Mouse (Mus musculus) midbrain, embryonic 16.5 days (tissue): Measurements from ENCODE around the gene Mical2. TPM values are rescaled to one million over a fixed set of nuclear protein-coding genes. Genes with fewer than 3 reads are reported as not detected.

ENCODE experiments used
- ATAC-seq: fragments of 200-750 bp; cut with Nextera tagmentation; 2 replicates; pipeline ENCODE4 v1.8.0; 2017; ENCODE audit warnings: moderate TSS enrichment
- H3K27ac ChIP-seq: fragments of 300-500 bp; sonication (generic); 2 replicates; pipeline ENCODE4 v1.5.1; 2014; ENCODE audit warnings: mild to moderate bottlenecking, low read length, mixed read lengths
- H3K27me3 ChIP-seq: fragments of 300-500 bp; sonication (generic); 2 replicates; pipeline ENCODE4 v1.6.1; 2014; ENCODE audit warnings: low read depth, low read length, mixed read lengths; ENCODE audit not compliant: control insufficient read depth, insufficient read depth
- H3K36me3 ChIP-seq: fragments of 300-500 bp; sonication (generic); 2 replicates; pipeline ENCODE4 v1.6.1; 2014; ENCODE audit warnings: mild to moderate bottlenecking, low read length, moderate library complexity, mixed read lengths; ENCODE audit not compliant: control insufficient read depth, insufficient read depth
- H3K4me1 ChIP-seq: fragments of 300-500 bp; sonication (generic); 2 replicates; pipeline ENCODE4 v1.6.1; 2014; ENCODE audit warnings: mild to moderate bottlenecking, low read length, mixed read lengths; ENCODE audit not compliant: control insufficient read depth, insufficient read depth
- H3K4me2 ChIP-seq: fragments of 300-500 bp; sonication (generic); 2 replicates; pipeline ENCODE4 v1.6.1; 2014; ENCODE audit warnings: mild to moderate bottlenecking, low read length, mixed read lengths
- H3K4me3 ChIP-seq: fragments of 300-500 bp; sonication (generic); 2 replicates; pipeline ENCODE4 v1.5.1; 2014; ENCODE audit warnings: low read depth, mild to moderate bottlenecking, low read length, moderate library complexity, mixed read lengths
- H3K9ac ChIP-seq: fragments of 300-500 bp; sonication (generic); 2 replicates; pipeline ENCODE4 v1.6.1; 2014; ENCODE audit warnings: low read depth, low read length, mixed read lengths
- H3K9me3 ChIP-seq: fragments of 300-500 bp; sonication (generic); replicated peaks from 2 replicates; pipeline ENCODE4 v1.6.1; 2014; ENCODE audit warnings: mild to moderate bottlenecking, low read length, mixed read lengths; ENCODE audit not compliant: control insufficient read depth, poor library complexity, severe bottlenecking
- WGBS: fragments of 180-500 bp; shearing (Covaris S2); extraction: QIAGEN DNeasy Blood & Tissue Kit; methylation state at CpG from one replicate; pipeline ENCODE4 v1.1.7; 2014; 5-methylcytosine and 5-hydroxymethylcytosine counted together
- polyA plus RNA-seq: library from polyadenylated mRNA; unstranded; fragments of >200 nt; fragmentation: Nextera tagmentation; extraction: Ambion mirVana; gene quantifications from 2 replicates; pipeline ENCODE4 v1.2.1, GENCODE M21; 2015

Gene Mical2
- polyA plus RNA-seq, 1 experiment from 2014 or later: 5.1 TPM

GRCm38 (mm10) chr7:112259286-112259685 is 33.6 kb downstream of the Mical2 start:
- WGBS: 92% methylated on average over 4 of the region's 4 CpGs
- Histone ChIP-seq H3K27me3 (no peaks in the 10 kb centered on the region), H3K27ac (no peak overlapping the region), H3K4me3 (no peak overlapping the region), H3K9ac (no peak overlapping the region), H3K4me1 (no peaks in the 10 kb centered on the region), H3K4me2 (no peak overlapping the region), H3K9me3 (no peaks in the 10 kb centered on the region), H3K36me3 (no peaks in the 10 kb centered on the region)
- no peak for ATAC-seq

GRCm38 (mm10) chr7:112261121-112261520 is 35.5 kb downstream of the Mical2 start:
- H3K9ac ChIP-seq: no peak overlapping the region
- no peak for ATAC-seq
- H3K4me2 ChIP-seq: no peak overlapping the region
- no peak overlapping the region for H3K27ac ChIP-seq
- H3K9me3 ChIP-seq: no peaks in the 10 kb centered on the region
- H3K27me3 ChIP-seq: no peaks in the 10 kb centered on the region
- 88% methylated on average over 5 of the region's 5 CpGs for WGBS
- no peaks in the 10 kb centered on the region for H3K36me3 ChIP-seq
- no peak overlapping the region for H3K4me3 ChIP-seq
- H3K4me1 ChIP-seq: no peaks in the 10 kb centered on the region

GRCm38 (mm10) chr7:112267266-112267665 is 41.6 kb downstream of the Mical2 start:
- Histone ChIP-seq H3K9ac (no peak overlapping the region), H3K27me3 (no peaks in the 10 kb centered on the region), H3K9me3 (no peaks in the 10 kb centered on the region), H3K4me3 (no peak overlapping the region), H3K4me1 (no peaks in the 10 kb centered on the region), H3K4me2 (no peak overlapping the region), H3K36me3 (no peaks in the 10 kb centered on the region), H3K27ac (no peak overlapping the region)
- WGBS: 84% methylated on average over 5 of the region's 5 CpGs
- no peak for ATAC-seq

- Histone ChIP-seq H3K4me1 (no peaks in the 10 kb centered on the region), H3K9me3 (no peaks in the 10 kb centered on the region), H3K4me2 (no peak overlapping the region), H3K4me3 (no peak overlapping the region), H3K36me3 (no peaks in the 10 kb centered on the region), H3K27me3 (no peaks in the 10 kb centered on the region), H3K9ac (no peak overlapping the region), H3K27ac (no peak overlapping the region)
- WGBS: 86% methylated on average over 15 of the region's 15 CpGs
- ATAC-seq: no peak
Observed at GRCm38 (mm10) chr7:112268761-112269425, 43.2 kb downstream of the Mical2 start.

- Histone ChIP-seq H3K4me3 (no peak overlapping the region), H3K9me3 (no peaks in the 10 kb centered on the region), H3K27ac (no peak overlapping the region), H3K36me3 (no peaks in the 10 kb centered on the region), H3K4me1 (no peaks in the 10 kb centered on the region), H3K9ac (no peak overlapping the region), H3K27me3 (no peaks in the 10 kb centered on the region), H3K4me2 (no peak overlapping the region)
- ATAC-seq: no peak
- 80% methylated on average over 5 of the region's 5 CpGs for WGBS
Observed at GRCm38 (mm10) chr7:112270870-112271269, 45.2 kb downstream of the Mical2 start.

- H3K4me1 ChIP-seq: no peaks in the 10 kb centered on the region
- no peak overlapping the region for H3K27ac ChIP-seq
- no peaks in the 10 kb centered on the region for H3K9me3 ChIP-seq
- no peak overlapping the region for H3K4me2 ChIP-seq
- H3K27me3 ChIP-seq: no peaks in the 10 kb centered on the region
- H3K9ac ChIP-seq: no peak overlapping the region
- WGBS: 79% methylated on average over 3 of the region's 3 CpGs
- H3K36me3 ChIP-seq: no peaks in the 10 kb centered on the region
- no peak for ATAC-seq
- H3K4me3 ChIP-seq: no peak overlapping the region
Observed at GRCm38 (mm10) chr7:112271627-112272026, 46.0 kb downstream of the Mical2 start.

- H3K9me3 ChIP-seq: no peaks in the 10 kb centered on the region
- no peaks in the 10 kb centered on the region for H3K4me1 ChIP-seq
- no peaks in the 10 kb centered on the region for H3K27me3 ChIP-seq
- H3K9ac ChIP-seq: no peak overlapping the region
- H3K27ac ChIP-seq: no peak overlapping the region
- H3K36me3 ChIP-seq: no peaks in the 10 kb centered on the region
- H3K4me2 ChIP-seq: no peak overlapping the region
- 17% methylated on average over 5 of the region's 5 CpGs for WGBS
- H3K4me3 ChIP-seq: no peak overlapping the region
- ATAC-seq: no peak
Observed at GRCm38 (mm10) chr7:112272692-112273091, 47.0 kb downstream of the Mical2 start.

DNA sequence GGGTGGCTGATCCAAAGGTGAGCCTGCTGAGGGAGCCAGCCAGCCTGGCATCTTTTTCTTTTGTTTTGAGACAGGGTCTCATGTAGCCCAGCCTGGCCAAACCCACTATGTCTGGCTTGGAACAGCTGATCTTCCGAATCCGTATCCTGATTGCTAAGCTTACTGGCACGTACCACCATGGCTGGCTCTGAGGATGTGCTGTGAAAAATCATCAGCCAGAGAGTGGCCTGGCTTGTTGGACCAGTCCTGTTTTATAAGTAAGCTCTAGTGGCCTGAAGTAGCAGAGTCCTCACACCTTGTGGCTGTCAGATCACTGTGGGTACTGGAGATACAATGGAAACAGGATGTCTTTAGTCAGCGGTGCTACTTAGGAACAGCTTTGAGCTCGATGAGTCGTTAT is 47.8 kb downstream of the Mical2 start:
- WGBS: 66% methylated on average over 6 of the region's 6 CpGs
- no peaks in the 10 kb centered on the region for H3K27me3 ChIP-seq
- no peaks in the 10 kb centered on the region for H3K36me3 ChIP-seq
- no peak for ATAC-seq
- H3K4me3 ChIP-seq: no peak overlapping the region
- H3K4me2 ChIP-seq: no peak overlapping the region
- no peaks in the 10 kb centered on the region for H3K4me1 ChIP-seq
- no peaks in the 10 kb centered on the region for H3K9me3 ChIP-seq
- no peak overlapping the region for H3K27ac ChIP-seq
- no peak overlapping the region for H3K9ac ChIP-seq

- Histone ChIP-seq H3K27ac (no peak overlapping the region), H3K4me1 (no peaks in the 10 kb centered on the region), H3K4me3 (no peak overlapping the region), H3K27me3 (no peaks in the 10 kb centered on the region), H3K9ac (no peak overlapping the region), H3K36me3 (no peaks in the 10 kb centered on the region), H3K4me2 (no peak overlapping the region), H3K9me3 (no peaks in the 10 kb centered on the region)
- 37% methylated on average over 2 of the region's 2 CpGs for WGBS
- no peak for ATAC-seq
Observed at GRCm38 (mm10) chr7:112274611-112275010, 49.0 kb downstream of the Mical2 start.
